In genomic region chr19:26059668-26060067, GRCm38 (mm10) we compare ENCODE assay signal across 9 mouse cellular contexts.
"Had no signal": no experiment of that assay in that cellular context is flagged by ENCODE, and none has a peak within 500 bp of the region (broad histone marks: within the 10 kb centered on the region; RNA-seq: fewer than 3 reads in every experiment).

No protein-coding gene starts in this region.

- DNase-seq: kidney, adult 2 months; kidney, postnatal 25 days; layer of hippocampus, adult 9-11 months; liver, embryonic 13.5 days; lung, adult 2 months; lung, postnatal 14 days; lung, postnatal 4 days; thymus, adult 2 months; thymus, postnatal 25 days had no signal
